Mouse (Mus musculus) embryonic fibroblast, embryonic 13.5 days (primary cell): ENCODE results near the gene Usp8. TPM values are rescaled to one million over a fixed set of nuclear protein-coding genes. Genes with fewer than 3 reads are reported as not detected.

ENCODE experiments used
- H3K27ac ChIP-seq: 2 replicates; pipeline ENCODE4 v1.5.1; 2012; ENCODE audit warnings: low read length, control low read depth, inconsistent platforms; ENCODE audit not compliant: insufficient read depth
- H3K4me1 ChIP-seq: 2 replicates; pipeline ENCODE4 v1.6.1; 2011; ENCODE audit warnings: low read length; ENCODE audit not compliant: control insufficient read depth, insufficient read depth
- H3K4me3 ChIP-seq: 2 replicates; pipeline ENCODE4 v1.5.1; 2011; ENCODE audit warnings: mild to moderate bottlenecking, control low read depth, low read length; ENCODE audit not compliant: insufficient read depth
- CTCF ChIP-seq: IDR thresholded peaks from 2 replicates; pipeline ENCODE4 v1.5.1; 2011; ENCODE audit warnings: mild to moderate bottlenecking, control low read depth, low read length, moderate library complexity, borderline replicate concordance; ENCODE audit not compliant: insufficient read depth
- POLR2A ChIP-seq: IDR thresholded peaks from 2 replicates; pipeline ENCODE4 v1.6.1; 2011; ENCODE audit warnings: low read depth, mild to moderate bottlenecking, control low read depth, low read length, moderate library complexity
- polyA plus RNA-seq: library from polyadenylated mRNA; stranded (reverse); fragments of >200 nt; gene quantifications from 2 replicates; pipeline ENCODE4 v1.2.4, GENCODE M21; 2011; ENCODE audit warnings: low read depth; ENCODE audit not compliant: missing spikeins, insufficient read length

Gene Usp8
- polyA plus RNA-seq, 1 experiment = 69.7 TPM

DNA sequence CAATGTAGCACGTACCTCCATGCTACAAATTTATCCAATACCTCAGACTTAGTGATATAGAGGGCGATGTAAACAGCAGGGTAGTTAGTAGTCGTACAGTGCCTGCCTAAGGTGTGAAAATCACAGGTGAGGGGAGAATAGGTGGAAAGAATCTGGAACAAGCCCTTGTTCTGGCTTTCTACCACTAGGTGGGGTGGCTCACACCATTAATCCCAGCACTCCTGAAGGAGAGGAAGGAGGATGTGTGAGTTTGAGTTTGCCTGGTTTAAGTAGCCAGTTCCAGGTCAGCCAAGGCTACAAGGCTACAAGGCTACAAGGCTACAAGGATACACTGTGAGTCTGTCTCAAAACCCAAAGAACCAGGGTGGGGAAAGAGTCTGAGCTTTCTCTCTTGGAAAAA is 88.6 kb downstream of the Usp8 start:
- no peak overlapping the region for H3K4me3 ChIP-seq
- no peak overlapping the region for H3K27ac ChIP-seq
- TF ChIP-seq POLR2A = no peak
- TF ChIP-seq CTCF = no peak
- peaks cover 5% of the 10 kb centered on the region; the same call in 1 of the 2 replicates for H3K4me1 ChIP-seq

DNA sequence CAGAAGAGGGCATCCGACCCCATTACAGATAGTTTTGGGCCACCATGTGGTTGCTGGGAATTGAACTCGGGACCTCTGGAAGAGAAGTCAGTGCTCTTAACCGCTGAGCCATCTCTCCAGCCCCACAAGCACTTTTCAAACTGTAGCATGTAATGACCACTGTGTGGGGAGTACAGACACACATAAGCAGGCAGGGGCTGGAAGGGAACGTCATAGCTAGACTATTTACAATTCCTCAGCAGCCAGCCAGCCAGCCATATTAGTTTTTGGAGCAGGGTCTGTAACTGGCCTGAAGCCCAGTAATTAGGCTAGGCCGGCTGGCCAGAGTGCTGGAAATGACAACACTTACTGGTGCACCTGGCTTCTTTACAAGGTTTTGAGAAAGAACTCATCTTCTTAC is 91.3 kb downstream of the Usp8 start:
- no peak overlapping the region for H3K27ac ChIP-seq
- no peaks in the 10 kb centered on the region for H3K4me1 ChIP-seq
- TF ChIP-seq POLR2A = no peak
- no peak for TF ChIP-seq CTCF
- no peak overlapping the region for H3K4me3 ChIP-seq

DNA sequence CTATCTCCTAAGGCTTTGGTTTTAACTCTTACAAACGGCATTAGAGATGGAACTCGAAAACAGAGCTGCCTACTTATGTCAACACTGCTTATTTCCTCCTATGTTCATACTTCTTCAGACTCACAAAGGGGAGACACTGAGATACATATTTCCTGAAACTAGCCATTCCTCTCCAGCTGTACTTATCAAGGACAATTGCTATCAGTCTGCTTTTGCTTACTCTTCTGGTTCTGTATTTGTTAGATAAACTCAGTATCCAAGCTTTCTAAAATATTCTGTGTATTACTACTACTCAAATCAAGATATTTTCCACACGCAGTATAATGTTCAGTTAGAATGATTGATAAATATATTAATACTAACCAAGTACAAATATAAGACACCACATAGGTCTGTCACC is 94.9 kb downstream of the Usp8 start:
- H3K4me3 ChIP-seq = no peak overlapping the region
- H3K27ac ChIP-seq = no peak overlapping the region
- no peak for TF ChIP-seq POLR2A
- TF ChIP-seq CTCF = no peak
- no peaks in the 10 kb centered on the region for H3K4me1 ChIP-seq

Other genes starting within 250 kb of the Usp8 start
- gene Atp8b4, start 206.7 kb upstream of the Usp8 start, polyA plus RNA-seq = 0.67 and 1.3 TPM in 2 replicates
- gene Slc27a2, start 154.9 kb upstream of the Usp8 start, polyA plus RNA-seq = not detected in 2 replicates
- gene Hdc, start 88.0 kb upstream of the Usp8 start, polyA plus RNA-seq = not detected in 2 replicates
- 37.2 and 44.9 TPM in 2 replicates for gene Gabpb1, start 31.0 kb upstream of the Usp8 start, polyA plus RNA-seq
- gene Usp50, start 76.1 kb downstream of the Usp8 start, polyA plus RNA-seq = 4.8 and 6.0 TPM in 2 replicates
- gene Trpm7, start 168.9 kb downstream of the Usp8 start, polyA plus RNA-seq = 74.7 and 82.0 TPM in 2 replicates
- gene Sppl2a, start 225.9 kb downstream of the Usp8 start, polyA plus RNA-seq = 85.4 and 88.5 TPM in 2 replicates